Mouse (Mus musculus) adrenal gland, adult 18-20 months (tissue): ENCODE data around the gene Ugt2b5. TPM values are rescaled to one million over a fixed set of nuclear protein-coding genes. Genes with fewer than 3 reads are reported as not detected.
A peak's percentile ranks its signal among the peaks of the same experiment; 100 is the strongest.
"Not testable (repeated sequence)": the region's sequence is repeated elsewhere in the genome, so short reads cannot be mapped to it uniquely, and the experiment has no call there.

Experiments used
- DNase-seq, 2 experiments: peaks; one replicate each; pipeline ENCODE4 v3.0.0; 2021 to 2022; ENCODE audit warnings: low spot score in 2 of 2
- long read RNA-seq, 2 experiments: library from polyadenylated mRNA; stranded (forward); transcript quantifications; one replicate each; pipeline ENCODE4 v2.0.0; 2021
- total RNA-seq, 2 experiments: library from RNA; stranded (reverse); gene quantifications; 1 replicate in 1 of 2; 2 replicates in 1 of 2; pipeline ENCODE4 v1.2.3; 2021

Gene Ugt2b5
- total RNA-seq: not detected
- long read RNA-seq, experiment 1: 0 reads
- long read RNA-seq, experiment 2: 0 reads

DNA sequence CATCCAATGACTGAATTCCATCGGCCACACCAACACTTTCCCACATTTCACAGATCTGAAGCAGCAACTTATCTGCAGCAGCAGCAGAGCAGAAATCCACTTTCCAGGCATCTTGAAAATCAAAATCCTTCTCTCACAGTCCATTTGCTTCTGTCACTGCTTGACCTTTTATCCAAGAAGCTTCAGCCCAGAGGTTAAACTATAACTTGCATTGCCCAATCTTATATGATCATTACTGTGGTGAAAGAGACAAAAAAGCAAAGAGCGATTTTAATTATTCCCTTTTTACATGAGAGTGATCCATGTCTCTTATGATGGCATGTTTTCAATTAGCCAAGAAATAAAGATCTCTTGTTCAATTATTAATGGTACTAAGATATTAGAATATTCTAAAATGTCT, at the start of gene Ugt2b5:
Ugt2b5 (minus strand) TSS at position 123 of the 400 bp plus-strand sequence.
- DNase-seq: not testable (repeated sequence)

DNA sequence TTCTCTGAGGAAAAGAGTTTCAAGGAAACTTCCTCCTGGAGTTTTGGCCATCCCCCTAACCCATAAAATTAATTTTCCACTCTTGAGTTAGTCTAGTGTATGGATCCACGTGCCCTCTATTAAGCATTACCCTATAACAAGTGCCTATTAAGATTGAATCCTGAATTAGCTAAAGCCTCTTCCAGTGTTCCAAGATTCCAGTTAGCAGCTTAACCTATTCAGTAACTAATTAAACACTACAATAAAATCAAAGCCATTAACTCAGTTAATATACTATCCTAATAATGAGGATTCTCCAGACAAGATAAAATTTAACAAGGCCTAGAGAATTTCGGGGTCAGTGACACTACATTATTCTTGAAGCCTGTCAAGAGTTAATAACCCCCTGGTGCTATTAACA, 35.7 kb upstream of the Ugt2b5 start:
- DNase-seq: not testable (repeated sequence)

DNA sequence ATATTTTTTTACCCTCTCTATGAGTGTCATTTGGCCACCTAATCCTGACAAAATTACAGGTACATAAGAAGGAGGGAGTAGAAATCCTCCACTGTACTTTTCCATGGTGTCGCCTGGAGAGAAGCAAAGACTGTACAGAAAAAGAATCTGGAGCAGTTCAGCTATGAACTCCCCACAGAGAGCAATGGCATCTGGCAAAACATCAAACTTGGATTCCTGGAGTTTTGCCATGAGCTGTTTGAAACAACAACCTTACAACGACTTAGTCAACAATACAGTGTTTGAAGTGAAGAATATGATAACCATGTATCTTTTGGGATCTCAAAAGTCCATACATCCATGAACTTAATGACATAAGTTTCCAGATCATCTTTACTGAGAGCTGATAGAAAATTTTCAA, 34.6 kb upstream of the Ugt2b5 start:
- DNase-seq: no peak

DNA sequence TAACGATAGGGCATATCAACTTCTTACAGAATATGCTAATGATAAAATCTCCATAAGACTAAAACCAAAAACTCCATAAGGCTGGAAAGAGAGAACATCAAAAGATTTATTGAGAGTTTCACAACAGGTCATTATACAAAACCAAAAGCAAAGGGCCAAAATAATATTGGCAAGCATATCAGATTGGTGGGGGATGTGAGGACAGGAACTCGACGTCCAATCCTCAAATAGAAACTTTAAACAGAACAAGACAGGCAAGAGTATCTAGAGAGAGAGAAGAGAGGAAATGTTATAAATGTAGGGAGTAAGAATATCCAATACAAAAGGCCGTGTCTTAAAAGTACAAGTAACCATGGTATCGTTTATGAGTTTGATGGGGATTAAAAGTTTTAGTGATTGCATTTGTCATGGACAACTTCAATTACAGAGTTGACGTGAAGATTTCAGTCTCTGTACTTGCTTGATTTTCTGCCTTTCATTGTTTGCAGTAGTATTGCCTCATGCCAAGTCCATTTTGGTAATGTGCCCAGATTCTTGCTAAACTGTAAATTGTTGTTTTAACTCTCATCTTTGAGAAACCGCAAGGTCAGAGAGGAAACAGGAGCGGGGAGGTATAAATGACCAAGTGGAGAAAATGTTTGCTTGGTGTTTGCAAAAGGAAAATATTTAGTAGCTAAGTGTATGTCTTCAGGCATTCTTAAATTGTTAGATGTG, 7.8 kb upstream of the Ugt2b5 start:
- peak in 1 of 2 experiments; percentile 2 for DNase-seq

DNA sequence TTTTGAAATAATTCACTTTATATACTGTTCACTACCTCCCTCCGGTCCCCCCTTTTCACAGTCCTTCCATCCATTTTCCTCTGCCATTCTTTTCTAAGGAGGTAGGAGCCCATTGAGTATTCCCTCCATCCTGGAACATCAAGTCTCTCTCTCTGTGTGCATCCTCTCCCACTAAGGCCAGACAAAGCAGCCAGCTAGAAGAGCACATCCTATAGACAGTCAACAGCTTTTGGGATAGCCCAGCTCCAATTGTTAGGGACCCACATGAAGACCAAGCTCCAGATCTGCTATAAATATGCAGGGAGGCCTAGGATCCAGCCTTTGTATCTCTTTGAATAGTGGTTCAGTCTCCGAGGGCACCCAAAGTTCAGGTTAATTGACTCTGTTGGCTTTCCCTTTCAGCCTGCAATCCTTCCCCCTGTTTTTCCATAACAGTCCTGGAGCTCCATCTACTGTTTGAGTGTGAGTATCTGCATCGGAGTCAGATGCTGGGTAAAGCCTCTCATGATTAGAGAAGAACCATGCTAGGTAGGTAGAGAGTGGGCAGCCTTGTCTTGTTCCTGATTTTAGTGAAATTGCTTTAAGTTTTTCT, 2.8 kb upstream of the Ugt2b5 start:
- DNase-seq: peak in 1 of 2 experiments; percentile 1

DNA sequence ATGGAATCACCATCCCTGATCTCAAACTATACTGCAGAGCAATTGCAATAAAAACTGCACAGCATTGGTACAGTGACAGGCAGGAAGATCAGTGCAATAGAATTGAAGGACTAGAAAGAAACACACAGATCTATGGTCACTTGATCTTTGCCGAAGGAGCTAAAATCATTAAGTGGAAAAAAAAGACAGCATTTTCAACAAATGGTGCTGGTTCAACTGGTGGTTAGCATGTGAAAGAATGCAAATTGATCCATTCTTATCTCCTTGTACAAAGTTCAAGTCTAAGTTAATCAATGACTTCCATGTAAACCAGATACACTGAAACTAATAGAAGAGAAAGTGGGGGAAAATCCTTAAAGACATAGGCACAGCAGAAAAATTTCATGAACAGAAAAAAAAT, 36.4 kb downstream of the Ugt2b5 start:
- not testable (repeated sequence) for DNase-seq

DNA sequence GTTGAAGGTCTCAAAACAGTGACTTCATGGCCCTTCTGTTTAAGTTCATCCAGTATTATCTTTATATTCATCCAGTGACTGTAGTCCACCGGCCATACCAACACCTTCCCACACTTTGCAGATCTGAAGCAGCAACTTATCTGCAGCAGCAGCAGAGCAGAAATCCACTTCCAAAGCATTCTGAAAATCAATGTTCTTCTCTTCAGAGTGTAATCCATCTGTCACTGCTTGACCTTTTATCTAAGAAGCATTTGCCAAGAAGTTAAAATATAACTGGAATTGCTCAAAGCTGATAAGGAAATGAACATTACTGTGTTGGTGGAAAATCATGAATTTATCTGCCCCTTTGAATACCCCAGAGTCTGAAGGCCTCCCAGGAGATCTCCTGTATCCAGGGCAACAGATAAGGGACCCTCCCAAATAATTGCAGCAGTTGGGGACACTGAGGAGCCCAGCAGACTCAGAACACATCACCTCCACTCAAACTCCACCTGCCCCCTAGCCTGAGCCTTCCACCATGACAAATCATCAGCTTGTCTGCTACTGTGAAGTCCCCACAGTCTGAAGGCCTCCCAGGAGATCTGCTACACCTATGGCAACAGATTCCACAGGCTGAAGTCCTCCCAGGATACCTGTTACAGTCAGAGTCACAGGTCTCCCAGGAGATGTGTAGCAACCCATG, 47.6 kb downstream of the Ugt2b5 start, which contains the start of gene Ugt2b36:
Ugt2b36 (minus strand) TSS at position 210 of the 682 bp plus-strand sequence.
- DNase-seq: no peak

DNA sequence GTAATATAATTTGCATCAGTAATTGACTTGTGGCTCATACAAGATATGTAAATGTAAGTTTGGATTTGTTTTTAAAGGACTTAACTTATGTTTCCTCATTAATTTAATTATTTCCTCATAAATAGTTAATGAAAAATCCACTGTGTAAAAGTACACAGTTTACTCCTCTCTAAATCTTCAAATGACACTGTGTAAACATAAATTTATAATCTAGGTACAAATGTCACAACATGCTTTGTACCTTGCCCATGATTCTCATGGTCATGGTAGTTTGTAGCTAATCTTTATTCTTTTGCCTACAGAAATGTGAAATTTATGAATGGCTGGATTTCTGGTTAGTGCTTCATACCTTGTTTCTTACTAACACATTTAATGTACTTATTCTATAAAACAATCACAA, 49.0 kb downstream of the Ugt2b5 start:
- DNase-seq: no peak

DNA sequence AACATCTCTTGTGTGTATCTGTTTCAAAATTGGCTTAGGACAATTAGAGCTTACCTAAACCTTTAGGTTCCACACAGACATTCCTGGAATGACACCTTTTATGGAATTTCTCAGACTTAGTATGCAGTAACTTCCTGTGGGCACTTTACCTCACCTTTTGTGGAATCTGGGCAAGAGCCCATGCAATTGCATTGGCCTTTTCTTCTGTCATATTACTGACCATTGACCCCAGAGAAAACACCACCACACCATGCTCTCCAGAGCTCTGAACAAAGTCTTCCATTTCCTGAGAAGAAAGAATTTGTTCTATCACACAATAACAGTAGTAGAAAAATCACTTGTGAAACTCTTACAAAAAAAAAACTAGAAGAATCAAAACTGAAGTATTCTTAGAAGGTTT, 50.9 kb downstream of the Ugt2b5 start:
- DNase-seq: no peak

DNA sequence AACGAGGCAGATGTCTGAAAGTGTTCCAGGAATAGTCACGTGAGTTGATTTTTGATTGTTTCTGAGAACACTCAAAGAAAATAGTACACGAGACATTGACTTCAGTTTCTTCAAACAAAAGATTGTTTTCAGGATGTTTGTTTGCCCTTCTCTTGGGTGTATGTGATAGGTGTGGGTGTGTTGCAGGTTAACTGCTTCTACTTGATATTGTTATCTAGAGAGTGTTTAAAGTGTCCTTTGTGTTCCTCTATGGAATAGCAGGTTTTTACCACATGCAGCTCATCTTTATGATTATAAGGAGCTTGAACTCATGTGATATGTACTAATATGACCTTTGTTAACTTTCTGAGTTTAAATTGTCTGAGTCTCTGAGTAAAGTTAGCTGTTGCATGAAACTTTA, 53.8 kb downstream of the Ugt2b5 start:
- DNase-seq: no peak

Other genes with a start within 250 kb of the Ugt2b5 start
- gene Ugt2b34, start 233.4 kb downstream of the Ugt2b5 start, total RNA-seq: under 1 TPM in 1 of 2 experiments, not detected in 1; 0.23 TPM
- gene Ugt2b1, start 213.8 kb downstream of the Ugt2b5 start, total RNA-seq: not detected
- gene Ugt2b35, start 139.5 kb downstream of the Ugt2b5 start, total RNA-seq: under 1 TPM in 1 of 2 experiments, not detected in 1; 0.10 TPM
- not detected for gene Ugt2b36, start 47.8 kb downstream of the Ugt2b5 start, total RNA-seq
- not detected for gene Ugt2b37, start 114.5 kb upstream of the Ugt2b5 start, total RNA-seq
- not detected for gene Ugt2a3, start 196.9 kb upstream of the Ugt2b5 start, total RNA-seq